In genomic region chr4:128666362-128666761, GRCm38 (mm10) we compare ENCODE assay signal across 8 mouse cellular contexts. TPM values are rescaled to one million over a fixed set of nuclear protein-coding genes. Genes with fewer than 3 reads are reported as not detected.
DNase-seq lines count a peak whose midpoint lies in the region; ATAC-seq and TF ChIP-seq lines count a peak whose summit lies in the region.
"Not testable (repeated sequence)": the region's sequence is repeated elsewhere in the genome, so short reads cannot be mapped to it uniquely, and the experiment has no call there.
"Had no signal": no experiment of that assay in that cellular context is flagged by ENCODE, and none has a peak within 500 bp of the region (broad histone marks: within the 10 kb centered on the region; RNA-seq: fewer than 3 reads in every experiment).

No protein-coding gene starts in this region.

- intact Hi-C loops in heart, adult 2 months (cut with DNase I), result not testable (repeated sequence)

- DNase-seq in cerebellum, postnatal 36 days, result peak; percentile 47 to 51
- DNase-seq in heart, adult 2 months, result peak; percentile 24 to 28
- peak; percentile 19 for DNase-seq in kidney, postnatal 14 days
- DNase-seq in lung, embryonic 14.5 days, result not testable (repeated sequence)
- peak; percentile 22 for DNase-seq in lung, postnatal 36 days

- H3K4me3 ChIP-seq in bone marrow macrophage, adult 2 months (ENCODE audit: insufficient read depth, low read length); heart, adult 2 months; intestine, embryonic 16.5 days (ENCODE audit: low read length); lung, embryonic 14.5 days (ENCODE audit: low read depth, low read length): not testable (repeated sequence)

- not testable (repeated sequence) for H3K79me2 ChIP-seq in heart, adult 2 months (replicated peaks; ENCODE audit: control insufficient read depth, insufficient read depth, low read length)

- TF ChIP-seq EP300 in heart, adult 2 months (IDR thresholded peaks at IDR 0.05; ENCODE audit: insufficient read depth, low read depth, low read length), result not testable (repeated sequence)

- TF ChIP-seq CTCF in bone marrow macrophage, adult 2 months (IDR thresholded peaks at IDR 0.05; ENCODE audit: low read depth, low read length); heart, adult 2 months (IDR thresholded peaks at IDR 0.05); lung, embryonic 14.5 days (IDR thresholded peaks at IDR 0.05; ENCODE audit: low read depth): not testable (repeated sequence)

- not testable (repeated sequence) for H3K9me3 ChIP-seq in intestine, embryonic 16.5 days (ENCODE audit: control insufficient read depth, low read length); lung, embryonic 14.5 days (ENCODE audit: low read depth, low read length)

- peak overlapping the region; percentile 90 for H3K27ac ChIP-seq in bone marrow macrophage, adult 2 months (ENCODE audit: insufficient read depth, low read depth, low read length)
- H3K27ac ChIP-seq in heart, adult 2 months; intestine, embryonic 16.5 days (ENCODE audit: low read length); lung, embryonic 14.5 days (ENCODE audit: low read depth): not testable (repeated sequence)

- not testable (repeated sequence) for H3K36me3 ChIP-seq in heart, adult 2 months (ENCODE audit: control insufficient read depth, insufficient read depth, low read length); intestine, embryonic 16.5 days (ENCODE audit: control insufficient read depth, insufficient read depth, low read length); lung, embryonic 14.5 days (ENCODE audit: insufficient read depth)

- H3K9ac ChIP-seq in heart, adult 2 months (ENCODE audit: low read depth, low read length); intestine, embryonic 16.5 days (ENCODE audit: low read depth, low read length); lung, embryonic 14.5 days: not testable (repeated sequence)

- not testable (repeated sequence) for H3K27me3 ChIP-seq in heart, adult 2 months (ENCODE audit: control insufficient read depth, insufficient read depth, low read length); intestine, embryonic 16.5 days (replicated peaks; ENCODE audit: control insufficient read depth, insufficient read depth, low read length); lung, embryonic 14.5 days (ENCODE audit: insufficient read depth, low read length)

- H3K4me2 ChIP-seq in intestine, embryonic 16.5 days (ENCODE audit: low read depth, low read length); lung, embryonic 14.5 days: not testable (repeated sequence)

- 28% methylated on average over 7 of the region's 7 CpGs for WGBS in heart, adult 2 months
- 40% methylated on average over 7 of the region's 7 CpGs for WGBS in intestine, embryonic 16.5 days
- WGBS in lung, embryonic 14.5 days, result 55% methylated on average over 7 of the region's 7 CpGs

- ATAC-seq in intestine, embryonic 16.5 days, result peak; percentile 59; the same call in 1 of the 2 replicates
- 0 out of 2 replicates have a peak, but pooled peaks have one; percentile 15 for ATAC-seq in lung, embryonic 14.5 days (ENCODE audit: insufficient read depth)

- not testable (repeated sequence) for TF ChIP-seq POLR2A in bone marrow macrophage, adult 2 months (IDR thresholded peaks at IDR 0.05; ENCODE audit: borderline replicate concordance, low read depth, low read length); heart, adult 2 months (IDR thresholded peaks at IDR 0.05; ENCODE audit: insufficient read depth, low read depth, low read length)

- H3K4me1 ChIP-seq in bone marrow macrophage, adult 2 months (ENCODE audit: control insufficient read depth, insufficient read depth, low read length), result peaks cover 55% of the 10 kb centered on the region
- H3K4me1 ChIP-seq in heart, adult 2 months (ENCODE audit: control insufficient read depth, insufficient read depth, low read length); lung, embryonic 14.5 days (ENCODE audit: insufficient read depth): not testable (repeated sequence)
- H3K4me1 ChIP-seq in intestine, embryonic 16.5 days (ENCODE audit: control insufficient read depth, insufficient read depth, low read length), result peaks cover 22% of the 10 kb centered on the region

RNA-seq across cellular contexts. Expression of gene Phc2, which starts 11.9 kb away (rescaled TPM):
- polyA plus RNA-seq in bone marrow macrophage, adult 2 months (2012; ENCODE audit: insufficient read depth, insufficient read length, missing spikeins), result 61.4 and 62.7 TPM in 2 replicates
- total RNA-seq in heart, adult 2 months (2021), result 10 to 100 TPM; 34.3 to 46.3 TPM
- polyA plus RNA-seq in heart, adult 2 months (2012; rRNA removed), result 39.7 and 44.5 TPM in 2 replicates
- polyA plus RNA-seq in intestine, embryonic 16.5 days (2015; fragmentation: Nextera tagmentation; extraction: Ambion mirVana), result 9.9 and 10.3 TPM in 2 replicates
- polyA plus RNA-seq in lung, embryonic 14.5 days (2014; fragmentation: Nextera tagmentation; extraction: Ambion mirVana), result 99.0 and 107 TPM in 2 replicates

RNA-seq across cellular contexts. Expression of gene Tlr12, which starts 47.9 kb away (rescaled TPM):
- polyA plus RNA-seq in bone marrow macrophage, adult 2 months (2012; ENCODE audit: insufficient read depth, insufficient read length, missing spikeins), result not detected in 2 replicates
- under 1 TPM; 0.09 to 0.10 TPM for total RNA-seq in heart, adult 2 months (2021)
- polyA plus RNA-seq in heart, adult 2 months (2012; rRNA removed), result 0.12 and 0.21 TPM in 2 replicates
- polyA plus RNA-seq in intestine, embryonic 16.5 days (2015; fragmentation: Nextera tagmentation; extraction: Ambion mirVana), result 2.2 and 2.5 TPM in 2 replicates
- polyA plus RNA-seq in lung, embryonic 14.5 days (2014; fragmentation: Nextera tagmentation; extraction: Ambion mirVana), result 0.26 and 0.30 TPM in 2 replicates
- total RNA-seq: gastrocnemius, postnatal 25 days had no signal

RNA-seq across cellular contexts. Expression of gene Zscan20, which starts 56.5 kb away (rescaled TPM):
- 2.5 and 2.6 TPM in 2 replicates for polyA plus RNA-seq in bone marrow macrophage, adult 2 months (2012; ENCODE audit: insufficient read depth, insufficient read length, missing spikeins)
- total RNA-seq in heart, adult 2 months (2021), result 10 to 100 TPM in 1 of 2 experiments, 1 to 10 TPM in 1; 6.0 to 10.1 TPM
- polyA plus RNA-seq in heart, adult 2 months (2012; rRNA removed), result 1.8 and 3.3 TPM in 2 replicates
- 2.3 and 2.8 TPM in 2 replicates for polyA plus RNA-seq in intestine, embryonic 16.5 days (2015; fragmentation: Nextera tagmentation; extraction: Ambion mirVana)
- 3.5 and 4.0 TPM in 2 replicates for polyA plus RNA-seq in lung, embryonic 14.5 days (2014; fragmentation: Nextera tagmentation; extraction: Ambion mirVana)
